Mouse (Mus musculus) G1E (cell line): ENCODE results near the gene Abcg1.

Experiments
- CTCF ChIP-seq: IDR thresholded peaks from 2 replicates; pipeline ENCODE4 v1.5.1; 2012; ENCODE audit warnings: low read depth, low read length, inconsistent platforms, mixed read lengths
- GATA1 ChIP-seq: IDR thresholded peaks from 2 replicates; pipeline ENCODE4 v1.6.1; 2012; ENCODE audit warnings: borderline replicate concordance, low read length, inconsistent platforms, mixed read lengths
- TAL1 ChIP-seq: conservative IDR thresholded peaks from 2 replicates; pipeline ENCODE4 v1.6.1; 2012; ENCODE audit warnings: low read depth, low read length, inconsistent platforms, mixed read lengths

DNA sequence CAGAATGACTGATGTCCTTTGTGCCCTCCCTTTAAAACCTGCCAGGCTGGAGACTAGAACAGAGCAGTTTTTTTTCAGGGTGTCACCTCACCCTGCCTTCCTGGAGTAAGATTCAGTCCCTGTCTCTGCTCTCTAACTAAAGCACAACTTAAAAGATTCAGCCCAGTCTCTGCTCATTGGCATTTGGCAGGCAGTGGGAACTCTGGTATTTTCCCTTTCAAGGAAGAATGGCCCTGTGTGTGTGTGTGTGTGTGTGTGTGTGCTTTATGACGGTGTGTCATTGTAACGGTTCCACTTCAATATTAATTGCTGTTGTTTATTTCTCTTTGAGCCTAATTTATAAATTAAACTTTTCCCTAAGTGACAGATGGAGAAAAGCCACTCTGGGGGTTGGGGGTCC lies 14.7 kb upstream of the Abcg1 start:
- TF ChIP-seq CTCF (no peak), GATA1 (no peak), TAL1 (no peak)
